Mouse (Mus musculus) cerebellum, adult 2 months (tissue): ENCODE results near the gene Nsmce1.

Experiments
- CTCF ChIP-seq: fragments of 200-500 bp; IDR thresholded peaks from 2 replicates; pipeline ENCODE4 v1.5.1; 2011; ENCODE audit warnings: low read depth, mild to moderate bottlenecking, control low read depth, low read length, moderate library complexity, borderline replicate concordance; ENCODE audit not compliant: insufficient read depth
- POLR2A ChIP-seq: fragments of 200-500 bp; IDR thresholded peaks from 2 replicates; pipeline ENCODE4 v1.6.1; 2011; ENCODE audit warnings: low read length, control low read depth, borderline replicate concordance; ENCODE audit not compliant: insufficient read depth

GRCm38 (mm10) chr7:125507279-125507678 is 15.9 kb upstream of the Nsmce1 start:
- no peak for TF ChIP-seq CTCF
- no peak for TF ChIP-seq POLR2A
